Mouse (Mus musculus) stomach, postnatal 0 days (tissue): Measurements from ENCODE around the gene Vps9d1. TPM values are rescaled to one million over a fixed set of nuclear protein-coding genes. Genes with fewer than 3 reads are reported as not detected.

ENCODE experiments used
- ATAC-seq: fragments of 200-750 bp; cut with Nextera tagmentation; 2 replicates; pipeline ENCODE4 v1.8.0; 2017; ENCODE audit not compliant: low FRiP score, low TSS enrichment
- DNase-seq: peaks from one replicate; pipeline ENCODE4 v3.0.0-alpha.2; 2016; ENCODE audit warnings: low spot score
- H3K27ac ChIP-seq: fragments of 300-500 bp; sonication (generic); replicated peaks from 2 replicates; pipeline ENCODE4 v1.5.1; 2014; ENCODE audit warnings: mild to moderate bottlenecking, control low read depth
- H3K27me3 ChIP-seq: fragments of 300-500 bp; sonication (generic); 2 replicates; pipeline ENCODE4 v1.6.1; 2014; ENCODE audit warnings: low read length; ENCODE audit not compliant: control insufficient read depth, insufficient read depth
- H3K36me3 ChIP-seq: fragments of 300-500 bp; sonication (generic); 2 replicates; pipeline ENCODE4 v1.6.1; 2014; ENCODE audit warnings: low read length, mixed read lengths; ENCODE audit not compliant: control insufficient read depth, insufficient read depth
- H3K4me1 ChIP-seq: fragments of 300-500 bp; sonication (generic); replicated peaks from 2 replicates; pipeline ENCODE4 v1.6.1; 2014; ENCODE audit warnings: antibody characterized with exemption; ENCODE audit not compliant: control insufficient read depth, insufficient read depth
- H3K4me2 ChIP-seq: fragments of 300-500 bp; sonication (generic); replicated peaks from 2 replicates; pipeline ENCODE4 v1.6.1; 2014; ENCODE audit warnings: low read depth, mild to moderate bottlenecking, control low read depth, moderate library complexity
- H3K4me3 ChIP-seq: fragments of 300-500 bp; sonication (generic); 2 replicates; pipeline ENCODE4 v1.5.1; 2014; ENCODE audit warnings: low read depth, low read length, control low read depth
- H3K9ac ChIP-seq: fragments of 300-500 bp; sonication (generic); 2 replicates; pipeline ENCODE4 v1.6.1; 2014; ENCODE audit warnings: mild to moderate bottlenecking, low read length, control low read depth, mixed read lengths
- H3K9me3 ChIP-seq: fragments of 300-500 bp; sonication (generic); 2 replicates; pipeline ENCODE4 v1.6.1; 2016; ENCODE audit warnings: low read length; ENCODE audit not compliant: control insufficient read depth
- CTCF ChIP-seq: IDR thresholded peaks from 2 replicates; pipeline ENCODE4 v1.5.1; 2016; ENCODE audit warnings: antibody characterized with exemption, low read depth, mild to moderate bottlenecking, moderate library complexity
- EP300 ChIP-seq: optimal IDR thresholded peaks from 2 replicates; pipeline ENCODE3; 2016; ENCODE audit warnings: antibody characterized with exemption
- WGBS: fragments of 180-500 bp; shearing (Covaris S2); extraction: QIAGEN DNeasy Blood & Tissue Kit; methylation state at CpG from one replicate; pipeline ENCODE4 v1.1.7; 2014; 5-methylcytosine and 5-hydroxymethylcytosine counted together
- polyA plus RNA-seq: library from polyadenylated mRNA; unstranded; fragments of >200 nt; fragmentation: Nextera tagmentation; extraction: Ambion mirVana; gene quantifications from 2 replicates; pipeline ENCODE4 v1.2.1, GENCODE M21; 2015

Gene Vps9d1
- polyA plus RNA-seq = 10.3 and 11.2 TPM in 2 replicates

DNA sequence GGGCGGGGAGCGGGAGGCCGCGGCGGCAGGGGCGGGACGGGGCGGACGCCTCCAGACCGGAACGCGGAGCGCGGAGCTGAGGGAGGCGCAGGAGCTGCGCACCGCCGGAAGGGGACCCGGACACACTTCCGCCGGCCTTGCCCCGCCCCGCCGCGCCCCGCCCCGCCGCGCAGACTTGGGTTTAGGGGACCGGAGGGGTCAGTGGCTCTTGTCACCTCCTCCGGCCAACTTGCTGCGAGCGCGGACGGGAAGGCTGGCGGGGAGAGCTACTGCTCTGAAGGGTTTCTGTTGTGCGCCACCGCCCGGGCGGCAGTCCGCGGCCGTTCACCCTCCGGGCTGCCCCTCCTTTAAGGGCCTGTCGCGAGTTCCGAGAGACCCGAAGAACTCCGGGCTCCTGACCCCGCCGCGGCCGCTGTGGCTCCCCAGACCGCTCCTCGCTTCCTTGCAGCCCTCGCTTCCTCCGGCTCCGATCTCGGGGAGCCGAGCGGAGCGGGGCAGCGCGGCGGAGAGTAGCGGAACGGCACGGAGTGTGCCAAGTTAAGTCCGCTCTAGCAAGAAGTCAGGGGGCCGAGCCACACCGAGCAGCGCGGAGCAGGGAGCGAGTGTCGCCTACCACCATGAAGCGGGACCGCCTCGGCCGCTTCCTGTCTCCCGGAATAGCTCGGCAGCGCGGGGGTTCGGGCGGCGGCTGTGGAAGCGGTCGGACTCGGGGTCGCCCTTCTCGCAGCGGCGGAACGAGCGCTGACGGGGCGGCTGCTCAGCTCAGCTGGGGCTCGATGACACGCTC is at the start of gene Vps9d1, which contains the start of gene Zfp276:
Gene Vps9d1, minus strand, starts transcription at position 250 of the 787 bp plus-strand sequence.
Gene Zfp276, plus strand, starts transcription at position 97 of the 787 bp plus-strand sequence.
- Histone ChIP-seq H3K4me1 (no peaks in the 10 kb centered on the region; the same call in none of the 2 replicates), H3K4me2 (peak within 1 kb of the TSS; percentile 94), H3K27me3 (no peaks in the 10 kb centered on the region), H3K9ac (peak within 1 kb of the TSS; percentile 96), H3K36me3 (peaks cover 27% of the 10 kb centered on the region), H3K9me3 (no peaks in the 10 kb centered on the region), H3K4me3 (peak within 1 kb of the TSS; percentile 97), H3K27ac (peak within 1 kb of the TSS; percentile 94)
- TF ChIP-seq CTCF (no peak; the same call in 1 of the 2 replicates), EP300 (no peak)
- ATAC-seq = peak; percentile 96
- under 1% methylated on average over 82 of the region's 99 CpGs for WGBS
- DNase-seq = peak; percentile 89

DNA sequence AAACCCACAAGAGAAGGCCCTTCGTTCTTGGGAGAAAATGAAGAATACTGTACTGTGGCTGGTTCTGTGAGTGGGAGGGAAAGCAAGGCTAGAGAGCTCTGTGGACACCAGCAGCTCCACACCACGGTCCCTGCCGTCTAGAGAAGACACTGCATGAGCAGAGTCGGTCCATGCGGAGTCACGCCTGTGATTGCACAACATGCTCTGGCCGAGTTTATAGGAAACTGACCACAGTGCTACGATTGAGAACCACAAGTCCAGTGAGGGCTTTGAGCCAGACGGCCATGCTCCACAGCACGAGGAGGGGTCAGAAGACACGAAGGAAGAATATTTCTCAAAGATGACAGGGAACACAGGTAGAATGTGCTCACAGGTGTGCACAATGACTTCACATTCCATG is 44.2 kb upstream of the Vps9d1 start:
- Histone ChIP-seq H3K4me1 (no peaks in the 10 kb centered on the region), H3K36me3 (no peaks in the 10 kb centered on the region), H3K9ac (no peak overlapping the region), H3K9me3 (no peaks in the 10 kb centered on the region), H3K27ac (no peak overlapping the region), H3K4me2 (no peak overlapping the region), H3K4me3 (no peak overlapping the region), H3K27me3 (no peaks in the 10 kb centered on the region)
- no peak for DNase-seq
- no peak for TF ChIP-seq EP300
- no peak for TF ChIP-seq CTCF
- WGBS = 85% methylated on average over 11 of the region's 11 CpGs
- ATAC-seq = no peak

DNA sequence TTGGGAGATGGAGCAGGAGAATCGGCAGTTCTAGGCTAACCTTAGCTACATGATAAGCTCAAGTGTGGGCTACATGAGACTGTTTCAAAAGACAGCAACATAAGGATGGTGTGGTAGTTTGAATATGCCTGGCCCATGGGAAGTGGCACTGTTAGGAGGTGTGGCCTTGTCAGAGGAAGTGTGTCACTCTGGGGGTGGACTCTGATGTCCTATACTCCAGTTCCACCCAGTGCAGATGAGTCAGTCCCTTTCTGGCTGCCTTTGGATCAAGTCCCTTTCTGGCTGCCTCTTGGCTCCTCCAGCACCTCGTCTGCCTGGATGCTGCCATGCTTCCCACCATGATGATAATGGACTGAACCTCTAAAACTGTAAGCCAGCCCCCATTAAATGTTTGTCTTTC is 38.6 kb upstream of the Vps9d1 start:
- H3K27ac ChIP-seq = no peak overlapping the region
- no peak overlapping the region for H3K4me2 ChIP-seq
- TF ChIP-seq EP300 = no peak
- TF ChIP-seq CTCF = no peak
- ATAC-seq = no peak
- H3K27me3 ChIP-seq = no peaks in the 10 kb centered on the region
- DNase-seq = no peak
- H3K9ac ChIP-seq = no peak overlapping the region
- H3K36me3 ChIP-seq = no peaks in the 10 kb centered on the region
- WGBS = 94% methylated on average over 2 of the region's 2 CpGs
- no peaks in the 10 kb centered on the region for H3K9me3 ChIP-seq
- H3K4me1 ChIP-seq = no peaks in the 10 kb centered on the region
- no peak overlapping the region for H3K4me3 ChIP-seq

DNA sequence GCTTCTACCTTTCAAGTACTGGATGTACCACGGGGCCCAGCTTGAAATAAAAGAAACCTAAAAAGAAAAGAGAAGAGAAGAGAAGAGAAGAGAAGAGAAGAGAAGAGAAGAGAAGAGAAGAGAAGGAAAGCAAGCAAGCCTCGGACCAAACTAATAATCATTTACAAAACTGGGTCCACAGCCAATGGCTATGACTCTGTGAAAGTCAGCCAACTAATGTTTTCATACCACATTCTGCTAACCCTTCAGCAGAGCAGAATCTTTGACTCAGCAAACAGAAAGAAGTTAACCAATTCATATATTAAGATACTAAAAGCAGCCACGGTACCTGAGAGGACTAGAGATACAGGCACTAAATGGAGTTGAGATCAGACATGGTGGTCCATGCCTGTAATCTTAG is 38.1 kb upstream of the Vps9d1 start:
- Histone ChIP-seq H3K4me3 (no peak overlapping the region), H3K9me3 (no peaks in the 10 kb centered on the region)
- 79% methylated on average over 3 of the region's 3 CpGs for WGBS

DNA sequence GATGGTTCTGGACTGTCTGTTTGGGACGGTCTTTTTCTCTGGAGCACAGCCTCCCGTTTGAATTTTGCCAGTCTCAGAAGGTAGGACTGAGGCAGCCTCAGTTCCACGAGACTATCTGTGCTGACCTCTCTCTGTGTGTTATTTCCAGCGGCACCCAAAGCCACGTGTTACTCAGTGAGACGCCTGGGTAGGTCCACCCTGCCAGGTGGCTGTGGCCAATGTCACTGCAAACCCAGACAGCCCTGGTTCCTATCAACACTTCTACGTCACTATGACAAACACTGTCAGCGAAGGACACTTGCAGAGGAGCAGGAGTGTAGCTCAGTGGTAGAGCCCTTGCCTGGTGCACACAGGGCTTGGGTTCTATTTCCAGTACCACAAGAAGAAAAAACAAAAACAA is 37.6 kb upstream of the Vps9d1 start:
- no peak for ATAC-seq
- Histone ChIP-seq H3K4me3 (no peak overlapping the region), H3K36me3 (no peaks in the 10 kb centered on the region)

More for the DNA sequence above, 38.1 kb upstream of the Vps9d1 start:
- Histone ChIP-seq H3K9ac (no peak overlapping the region), H3K4me2 (no peak overlapping the region), H3K27ac (no peak overlapping the region), H3K27me3 (no peaks in the 10 kb centered on the region), H3K36me3 (no peaks in the 10 kb centered on the region), H3K4me1 (no peaks in the 10 kb centered on the region)
- DNase-seq = no peak
- no peak for TF ChIP-seq CTCF
- TF ChIP-seq EP300 = no peak
- ATAC-seq = no peak

DNA sequence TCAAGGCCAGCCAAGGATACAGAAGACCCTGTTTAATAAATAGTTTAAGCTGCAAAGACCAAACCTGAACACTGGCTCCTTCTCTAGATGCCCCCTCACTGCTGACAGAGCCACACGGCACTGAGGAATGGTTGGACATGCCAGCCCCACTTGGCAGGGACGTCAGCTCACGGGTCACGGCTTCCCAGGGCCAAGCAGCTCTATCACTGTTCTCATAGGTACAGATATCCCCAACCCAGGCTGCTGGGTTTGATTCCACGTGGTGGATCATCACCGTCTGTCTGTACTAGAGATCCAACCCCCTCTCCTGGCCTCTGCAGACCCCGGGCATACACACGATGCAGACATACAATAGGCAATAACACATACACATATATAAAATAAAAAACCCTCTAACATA is 36.5 kb upstream of the Vps9d1 start:
- DNase-seq (no peak), ATAC-seq (no peak)
- H3K4me1 ChIP-seq = no peaks in the 10 kb centered on the region
- TF ChIP-seq EP300 (no peak), CTCF (no peak)
- no peak overlapping the region for H3K27ac ChIP-seq
- H3K9me3 ChIP-seq = no peaks in the 10 kb centered on the region
- H3K36me3 ChIP-seq = no peaks in the 10 kb centered on the region
- H3K4me3 ChIP-seq = no peak overlapping the region
- H3K4me2 ChIP-seq = no peak overlapping the region
- H3K27me3 ChIP-seq = no peaks in the 10 kb centered on the region
- H3K9ac ChIP-seq = no peak overlapping the region
- 96% methylated on average over 8 of the region's 8 CpGs for WGBS

More for the DNA sequence above, 37.6 kb upstream of the Vps9d1 start:
- Histone ChIP-seq H3K9ac (no peak overlapping the region), H3K4me2 (no peak overlapping the region), H3K27ac (no peak overlapping the region), H3K4me1 (no peaks in the 10 kb centered on the region), H3K27me3 (no peaks in the 10 kb centered on the region), H3K9me3 (no peaks in the 10 kb centered on the region)
- DNase-seq = no peak
- WGBS = 89% methylated on average over 8 of the region's 8 CpGs
- TF ChIP-seq CTCF = no peak
- TF ChIP-seq EP300 = no peak
